Comparison of ENCODE assay signal across 10 mouse cellular contexts in the genomic region with DNA sequence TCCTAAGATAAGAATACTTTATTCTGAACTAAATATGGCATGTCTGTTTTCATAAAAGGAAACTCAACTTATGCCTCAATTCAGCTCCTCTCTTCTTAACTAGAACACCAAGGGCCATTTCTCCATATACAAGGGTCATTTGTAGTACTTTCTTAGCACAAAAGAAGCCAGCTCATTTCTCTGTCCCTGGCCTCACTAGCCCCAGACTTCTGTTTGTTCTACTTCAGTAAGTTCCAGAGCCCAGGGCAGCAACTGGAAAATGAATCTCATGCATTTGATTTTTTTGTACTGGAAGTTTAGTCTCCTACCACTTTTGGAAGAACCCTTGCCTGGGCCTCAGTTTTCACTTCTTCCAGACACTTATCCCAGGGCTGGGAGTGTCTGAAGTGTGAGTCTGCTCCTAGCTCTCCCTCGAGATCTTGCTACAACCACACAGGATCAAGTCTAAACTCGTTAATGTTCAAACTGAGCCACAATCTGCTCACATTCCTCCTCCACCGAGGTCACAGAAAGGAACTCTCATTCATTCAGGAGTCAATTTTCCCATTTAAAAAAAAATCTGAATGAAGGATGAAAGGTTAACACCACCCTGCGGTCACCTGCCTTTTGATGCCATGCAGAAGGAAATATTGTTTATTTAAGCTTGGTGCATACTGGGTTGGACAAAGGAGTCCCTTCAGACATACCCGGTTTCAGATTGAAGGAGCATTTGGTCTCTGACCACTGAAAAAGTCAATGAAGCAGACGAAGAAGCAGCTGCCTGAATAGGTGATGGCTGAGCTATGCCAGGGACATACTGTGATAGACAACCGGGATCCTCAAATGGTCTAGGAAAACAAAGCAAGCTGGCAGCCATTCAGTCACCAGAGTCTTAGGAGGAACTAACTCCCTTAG.
DNase-seq lines count a peak whose midpoint lies in the region; ATAC-seq lines count a peak whose summit lies in the region.
"Had no signal": no experiment of that assay in that cellular context is flagged by ENCODE, and none has a peak within 500 bp of the region (broad histone marks: within the 10 kb centered on the region; RNA-seq: fewer than 3 reads in every experiment).

No protein-coding gene starts in this region.

- no peaks in the 10 kb centered on the region for H3K9me3 ChIP-seq in lung, embryonic 16.5 days (ENCODE audit: control insufficient read depth, low read length)
- H3K9me3 ChIP-seq: midbrain, embryonic 15.5 days had no signal

- no peak overlapping the region for H3K4me2 ChIP-seq in lung, embryonic 16.5 days (ENCODE audit: low read depth, low read length)
- H3K4me2 ChIP-seq: heart, embryonic 11.5 days; midbrain, embryonic 15.5 days had no signal

- H3K9ac ChIP-seq in lung, embryonic 16.5 days (ENCODE audit: low read length) = no peak overlapping the region
- H3K9ac ChIP-seq: midbrain, embryonic 15.5 days had no signal

- H3K4me3 ChIP-seq in lung, embryonic 16.5 days (ENCODE audit: low read length) = no peak overlapping the region
- H3K4me3 ChIP-seq: midbrain, embryonic 15.5 days had no signal

- 22% methylated on average over 7 of the region's 7 CpGs for WGBS in lung, embryonic 16.5 days

- H3K27me3 ChIP-seq in lung, embryonic 16.5 days (ENCODE audit: control insufficient read depth, insufficient read depth, low read depth, low read length) = no peaks in the 10 kb centered on the region
- H3K27me3 ChIP-seq: midbrain, embryonic 15.5 days had no signal

- no peaks in the 10 kb centered on the region for H3K36me3 ChIP-seq in lung, embryonic 16.5 days (ENCODE audit: control insufficient read depth, insufficient read depth, low read length)
- H3K36me3 ChIP-seq: midbrain, embryonic 15.5 days had no signal

- H3K27ac ChIP-seq in lung, embryonic 16.5 days (ENCODE audit: low read length) = 0 out of 2 replicates have a peak overlapping the region, but pooled peaks have one; percentile 13
- H3K27ac ChIP-seq: midbrain, embryonic 15.5 days had no signal

- H3K4me1 ChIP-seq in lung, embryonic 16.5 days (replicated peaks; ENCODE audit: control insufficient read depth, insufficient read depth, low read length) = peaks cover 4% of the 10 kb centered on the region; the same call in 1 of the 2 replicates
- H3K4me1 ChIP-seq: midbrain, embryonic 15.5 days had no signal

- no peak for ATAC-seq in lung, embryonic 16.5 days (ENCODE audit: low read depth)
- ATAC-seq: midbrain, embryonic 15.5 days had no signal

- no peak for DNase-seq in lung, adult 18-20 months
- DNase-seq in fibroblast of lung, adult 2 months (ENCODE audit: low read depth) = peak; percentile 11
- DNase-seq in kidney, postnatal 14 days = peak; percentile 48
- no peak for DNase-seq in adrenal gland, adult (ENCODE audit: inconsistent age in 2 of 2, low spot score in 1 of 2)
- DNase-seq in ovary, adult 18-20 months (ENCODE audit: low spot score) = no peak
- no peak for DNase-seq in heart, adult 18-20 months
- DNase-seq: lung, postnatal 14 days had no signal

Comparison
In these comparisons a context has a peak if more than half of its experiments do, and no peak if none do; other contexts are left out.
1. DNase-seq: peak in fibroblast of lung, adult 2 months (single experiment) and kidney, postnatal 14 days (single experiment); none in lung, adult 18-20 months (0 of 2), adrenal gland, adult (0 of 2), ovary, adult 18-20 months (single experiment) and heart, adult 18-20 months (0 of 2).